Mouse (Mus musculus) embryo, embryonic 10 days (tissue): ENCODE results near the gene Epha2.

Experiments used
- DNase-seq: peaks from one replicate; pipeline ENCODE4 v3.0.0-alpha.2; 2015; ENCODE audit warnings: low spot score

Epha2 gene

DNA sequence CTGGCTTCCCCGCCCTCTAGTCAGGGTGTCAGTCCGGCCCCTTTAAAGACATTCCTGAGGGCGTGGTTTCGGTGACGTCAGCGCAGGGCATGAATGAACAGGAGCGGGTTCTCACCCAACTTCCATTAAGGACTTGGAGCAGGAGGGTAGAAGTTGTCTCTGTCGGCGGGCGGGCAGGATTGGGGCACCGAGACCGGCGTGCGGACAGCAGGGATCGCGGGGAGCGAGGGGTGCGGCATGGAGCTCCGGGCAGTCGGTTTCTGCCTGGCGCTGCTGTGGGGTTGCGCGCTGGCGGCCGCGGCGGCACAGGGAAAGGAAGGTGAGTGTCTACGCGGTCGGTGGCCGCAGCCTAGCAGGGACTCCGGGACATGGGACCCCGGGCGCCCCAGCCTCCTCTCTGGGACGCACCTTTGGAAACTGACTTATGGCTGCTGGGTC, at the start of gene Epha2:
TSS of gene Epha2 (plus strand) at position 125 of the 438 bp plus-strand sequence.
- peak; percentile 95 for DNase-seq

DNA sequence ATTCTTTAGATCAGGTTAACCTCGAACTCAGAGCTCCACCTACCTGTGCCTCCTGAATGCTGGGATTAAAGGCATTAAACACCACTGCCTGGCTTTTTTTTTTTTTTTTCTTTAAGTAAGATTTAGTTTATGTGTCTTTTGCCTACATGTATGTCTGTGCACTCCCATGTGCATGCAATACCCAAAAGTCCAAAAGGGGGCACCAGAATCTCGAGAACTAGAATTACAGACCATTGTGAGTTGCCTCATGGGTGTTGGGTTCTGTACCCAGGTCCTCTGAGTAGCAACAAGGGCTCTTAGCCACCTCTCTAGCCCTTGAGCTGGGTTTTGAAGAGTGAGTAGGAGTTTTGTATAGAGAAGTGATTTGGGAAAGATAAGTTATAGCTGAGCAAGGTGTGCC, 48.4 kb upstream of the Epha2 start:
- no peak for DNase-seq

DNA sequence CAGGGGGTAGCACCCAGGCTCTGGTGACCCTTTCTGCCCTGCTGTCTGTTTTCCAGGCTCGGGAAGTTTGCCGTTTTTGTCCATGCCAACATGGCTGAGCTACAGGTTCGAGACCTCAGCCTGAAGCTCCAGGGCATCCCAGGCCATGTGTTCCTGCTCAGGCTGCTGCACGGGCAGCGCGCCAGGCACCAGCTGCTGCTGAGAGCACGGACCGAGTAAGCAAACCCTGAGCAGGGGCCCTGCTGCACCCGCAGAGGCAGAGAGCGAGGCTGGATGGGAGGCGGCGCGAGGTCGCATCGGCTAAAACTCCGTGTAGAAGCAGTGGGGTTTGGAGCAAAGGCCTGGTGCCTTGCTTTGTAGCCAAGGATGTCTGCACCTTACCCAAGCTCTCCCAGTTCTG, 46.8 kb upstream of the Epha2 start:
- no peak for DNase-seq

DNA sequence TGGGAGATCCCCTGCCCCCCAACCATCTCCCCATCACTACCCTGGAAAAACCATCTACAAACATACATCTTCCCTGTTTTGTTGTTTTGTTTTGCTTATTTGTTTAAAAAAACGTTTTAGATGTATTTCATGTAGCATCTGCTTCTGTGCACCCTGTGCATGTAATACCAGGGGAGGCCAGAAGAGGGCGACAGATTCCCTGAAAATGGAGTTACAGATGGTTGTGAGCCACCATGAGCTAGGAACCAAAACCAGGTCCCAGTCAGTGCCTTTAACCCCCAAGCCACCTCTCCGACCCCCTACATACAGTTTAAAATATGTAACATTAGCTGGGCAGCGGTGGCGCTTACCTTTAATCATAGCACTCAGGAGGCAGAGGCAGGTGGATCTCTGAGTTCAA, 43.6 kb upstream of the Epha2 start:
- no peak for DNase-seq

DNA sequence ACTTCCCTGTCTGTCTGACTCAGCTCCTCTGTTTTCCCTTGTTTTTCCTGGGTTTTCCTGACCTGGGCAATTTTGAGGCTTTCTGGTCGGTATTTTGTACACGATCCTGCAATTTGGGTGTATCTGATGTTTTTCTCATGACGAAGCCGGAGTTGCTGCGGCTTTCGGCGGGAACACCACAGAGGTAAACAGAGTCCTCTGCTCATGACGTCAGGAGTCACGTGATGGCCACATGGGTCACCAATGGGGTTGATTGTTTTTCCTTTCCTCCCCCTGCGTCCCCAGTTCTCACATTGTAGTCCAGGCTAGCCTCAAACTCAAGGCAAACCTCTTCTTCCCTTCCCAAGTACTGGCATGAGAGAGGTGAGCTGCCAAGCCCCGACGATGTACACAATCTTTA, 41.6 kb upstream of the Epha2 start:
- no peak for DNase-seq

DNA sequence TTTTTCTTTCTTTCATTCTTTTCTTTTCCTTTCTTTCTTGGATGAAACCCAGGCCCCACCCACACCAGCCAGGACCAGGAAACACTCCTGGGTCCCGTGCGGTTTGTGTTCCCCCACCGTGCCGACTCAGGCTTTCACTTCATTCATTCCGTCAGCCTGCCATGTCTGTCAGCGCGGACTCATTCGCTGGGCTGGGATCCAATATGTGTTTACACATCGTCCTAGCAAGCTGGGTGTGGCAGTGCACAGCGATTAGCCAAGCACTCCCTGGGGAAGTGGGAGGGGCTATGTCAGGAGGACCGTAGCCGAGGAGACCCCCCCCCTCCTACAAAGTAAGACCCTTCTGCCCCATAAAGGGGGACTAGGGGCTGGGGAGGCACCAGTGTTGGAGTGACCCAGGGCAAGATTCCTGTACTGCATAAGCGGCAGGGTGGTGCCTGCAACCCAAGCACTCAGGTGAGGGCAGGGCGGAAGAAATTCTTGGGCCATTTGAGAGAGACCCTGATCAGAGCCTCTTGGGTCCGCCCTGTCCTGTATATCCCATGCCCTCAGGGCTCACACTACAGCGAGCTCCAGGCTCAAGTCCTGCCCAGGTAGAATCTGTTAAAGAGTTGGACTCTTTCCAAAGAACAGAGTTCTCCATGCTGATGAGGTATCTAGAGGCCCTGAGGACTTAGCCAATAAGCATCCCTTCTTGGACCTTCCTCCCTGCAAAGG, 40.9 kb upstream of the Epha2 start:
- DNase-seq: no peak

DNA sequence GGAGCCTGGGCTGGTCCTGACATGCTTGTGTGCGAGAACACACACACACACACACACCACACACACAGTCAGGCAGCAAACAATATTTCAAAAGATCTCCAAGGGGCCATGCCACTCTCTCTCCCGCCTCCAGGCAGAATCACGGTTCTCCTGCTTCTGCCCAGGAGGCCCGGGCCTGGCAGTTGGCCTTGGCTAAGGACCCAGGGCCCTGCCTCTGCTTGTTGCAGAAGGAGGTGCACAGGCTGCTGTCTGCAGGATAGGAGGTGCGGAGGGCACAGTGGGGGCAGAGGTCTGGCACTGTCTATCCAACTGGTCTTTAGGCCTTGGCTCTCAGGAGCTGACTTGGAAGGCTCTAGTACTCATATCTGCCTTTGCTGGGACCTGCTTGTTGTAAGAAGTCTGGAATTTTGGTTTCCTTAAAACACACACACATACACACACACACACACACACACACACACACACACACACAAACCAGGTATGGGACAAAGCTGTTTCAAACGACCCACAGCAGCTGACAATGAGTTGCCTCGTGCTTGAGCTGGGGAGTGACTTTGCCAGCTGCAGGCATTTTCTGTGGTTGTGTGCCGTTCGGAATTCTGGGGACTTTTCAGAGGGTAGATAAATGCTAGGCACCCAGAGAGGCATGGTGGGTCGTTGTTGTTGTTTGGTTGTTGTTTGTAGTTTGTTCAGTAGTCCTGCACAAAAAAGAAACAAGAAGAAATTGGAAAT, 38.0 kb upstream of the Epha2 start:
- no peak for DNase-seq

DNA sequence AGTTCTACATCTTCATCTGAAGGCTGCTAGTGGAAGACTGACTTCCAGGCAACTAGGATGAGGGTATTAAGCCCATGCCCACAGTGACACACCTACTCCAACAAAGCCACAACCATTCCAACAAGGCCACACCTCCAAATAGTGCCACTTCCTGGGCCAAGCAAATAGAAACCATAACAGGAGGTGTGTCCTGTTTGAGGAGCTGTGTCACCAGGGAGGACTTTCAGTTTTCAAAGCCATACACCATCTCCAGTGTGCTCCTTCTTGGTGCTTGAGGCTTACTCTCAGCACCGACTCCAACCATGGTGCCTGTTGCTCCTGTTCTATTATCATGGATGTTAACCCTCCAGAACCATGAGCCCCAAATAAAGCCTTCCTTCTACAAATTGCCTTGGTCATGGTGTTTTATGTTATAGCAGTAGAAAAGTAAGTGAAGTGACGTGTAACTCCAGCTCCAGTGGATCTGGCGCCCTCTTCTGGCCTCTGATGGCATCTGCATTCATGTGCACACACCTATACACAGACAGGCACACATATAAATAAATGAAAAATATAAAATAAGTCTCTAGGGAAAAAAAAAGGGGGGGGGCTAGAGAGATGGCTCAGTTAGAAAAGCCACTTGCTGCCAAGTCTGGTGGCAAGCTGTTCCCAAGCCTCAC, 34.9 kb upstream of the Epha2 start:
- DNase-seq: no peak

DNA sequence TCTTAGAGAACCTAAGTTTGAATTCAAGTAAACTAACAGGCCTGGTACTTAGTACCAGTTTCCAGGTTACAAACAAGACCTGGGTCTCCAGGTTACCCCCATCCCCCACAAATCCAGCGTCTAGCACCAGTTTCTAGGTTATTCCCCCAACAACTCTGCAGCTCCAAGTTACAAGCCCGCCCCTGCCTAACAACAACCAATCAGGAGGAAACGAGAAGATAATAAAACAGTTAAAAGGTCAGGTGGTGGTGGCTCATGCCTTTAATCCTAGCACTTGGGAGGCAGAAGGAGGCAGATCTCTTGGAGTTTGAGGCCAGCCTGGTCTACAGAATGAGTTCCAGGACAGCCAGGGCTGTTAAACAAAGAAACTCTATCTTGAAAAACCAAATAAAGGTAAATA, 33.8 kb upstream of the Epha2 start:
- no peak for DNase-seq

DNA sequence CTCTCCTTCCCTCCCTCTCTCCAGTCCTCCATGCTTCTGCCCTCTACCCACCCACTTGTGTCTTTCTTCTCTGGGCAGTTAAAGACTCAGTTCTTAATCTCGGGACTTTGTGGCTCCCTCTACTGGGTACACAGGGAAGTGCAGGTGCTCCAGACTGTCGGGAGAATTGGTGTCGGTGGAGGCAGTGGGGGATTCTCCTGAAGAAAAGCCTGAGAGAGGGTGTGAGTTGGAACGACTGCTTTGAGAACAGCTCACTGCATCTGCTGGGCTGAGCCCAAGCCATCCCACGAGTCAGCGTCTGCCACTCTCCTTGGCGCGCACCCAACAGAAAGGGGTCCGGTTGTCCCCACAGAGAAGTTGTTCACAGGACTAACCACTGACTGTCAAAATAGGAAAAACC, 33.2 kb upstream of the Epha2 start:
- peak; percentile 66 for DNase-seq

DNA sequence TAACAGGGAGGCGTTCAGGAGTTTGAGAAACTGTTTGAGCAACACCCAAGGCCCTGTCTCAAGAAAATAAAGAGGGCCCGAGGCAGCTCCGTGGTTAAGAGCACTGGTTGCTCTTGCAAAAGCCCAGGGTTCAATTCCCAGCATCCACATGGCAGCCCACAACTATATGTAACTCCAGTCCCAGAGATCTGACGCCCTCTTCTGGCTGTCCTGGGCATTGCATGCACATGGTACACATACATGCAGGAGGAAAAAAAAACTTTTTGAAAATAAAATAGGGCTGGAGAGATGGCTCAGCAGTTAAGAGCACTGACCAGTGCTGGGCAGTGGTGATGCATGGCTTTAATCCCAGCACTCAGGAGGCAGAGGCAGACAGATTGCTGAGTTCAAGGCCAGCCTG, 32.7 kb upstream of the Epha2 start:
- DNase-seq: no peak

DNA sequence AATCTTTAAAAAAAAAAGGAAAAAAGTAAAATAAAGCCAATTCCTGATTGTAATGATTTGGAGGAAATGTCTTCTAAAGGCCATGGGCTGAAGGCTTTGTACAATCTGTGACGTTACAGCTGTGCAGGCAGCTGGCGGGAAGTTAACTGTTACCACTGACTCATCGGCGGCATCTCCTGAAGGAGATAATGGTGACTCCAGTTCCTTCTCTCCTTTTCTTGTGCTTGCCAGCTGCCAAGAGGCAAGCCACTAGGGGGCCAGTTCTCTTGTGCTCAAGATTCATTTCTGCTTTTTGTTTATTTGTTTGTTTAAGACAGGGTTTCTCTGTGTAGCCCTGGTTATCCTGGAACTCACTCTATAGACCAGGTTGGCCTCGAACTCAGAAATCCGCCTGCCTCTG, 32.0 kb upstream of the Epha2 start:
- DNase-seq: no peak

DNA sequence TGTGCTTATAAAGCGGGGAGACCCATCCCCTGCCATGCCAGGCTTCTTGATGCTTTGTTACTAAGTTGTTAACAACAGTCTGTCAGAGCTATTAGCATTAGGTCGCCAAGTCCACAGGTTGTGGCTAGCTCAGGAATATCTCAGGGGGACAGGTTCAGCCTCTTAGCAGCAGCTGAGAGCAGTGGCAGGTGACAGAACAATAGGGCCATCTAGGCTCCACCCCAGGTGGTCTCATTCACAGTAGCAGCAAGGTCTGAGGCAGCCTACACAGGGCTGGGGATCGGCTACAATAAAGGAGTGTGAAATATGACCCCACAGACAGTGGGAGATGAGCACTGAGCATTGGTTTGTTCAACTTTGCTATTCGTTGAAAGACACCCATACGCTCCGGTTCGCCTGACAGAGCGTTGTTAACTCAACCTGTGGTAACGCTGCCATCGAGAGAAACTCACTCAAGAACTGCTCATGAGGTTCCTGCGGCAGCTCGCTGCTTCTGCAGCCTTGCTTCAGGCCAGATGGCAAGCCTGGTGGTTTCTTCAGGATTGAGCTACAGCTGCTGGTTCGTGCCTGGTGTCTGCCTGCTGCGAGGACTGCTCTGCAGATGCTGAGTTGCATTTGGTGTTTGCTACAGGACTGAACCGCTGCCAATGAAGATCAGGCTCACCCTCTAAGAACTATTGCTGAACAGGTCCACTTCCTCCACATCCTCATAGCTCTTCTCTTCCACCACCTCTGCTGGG, 30.7 kb upstream of the Epha2 start:
- DNase-seq: no peak

DNA sequence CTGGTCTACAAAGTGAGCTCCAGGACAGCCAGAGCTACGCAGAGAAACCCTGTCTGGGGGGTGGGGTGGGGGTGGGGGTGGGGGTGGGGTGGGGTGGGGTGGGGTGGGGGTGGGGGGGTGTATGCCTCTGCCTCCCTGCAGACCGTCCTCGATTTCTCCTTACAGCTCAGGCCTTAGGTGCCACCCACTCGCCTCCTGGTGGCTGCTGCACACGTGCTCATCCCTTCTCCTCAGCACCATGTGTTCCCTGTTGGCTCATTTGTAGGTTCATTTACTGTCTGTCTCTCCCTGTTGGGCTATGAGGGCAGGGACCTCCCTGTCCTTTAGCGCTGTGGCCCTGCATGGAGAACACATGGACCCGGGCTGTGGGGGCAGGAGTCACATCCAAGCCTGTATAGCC, 29.8 kb upstream of the Epha2 start:
- DNase-seq: no peak

DNA sequence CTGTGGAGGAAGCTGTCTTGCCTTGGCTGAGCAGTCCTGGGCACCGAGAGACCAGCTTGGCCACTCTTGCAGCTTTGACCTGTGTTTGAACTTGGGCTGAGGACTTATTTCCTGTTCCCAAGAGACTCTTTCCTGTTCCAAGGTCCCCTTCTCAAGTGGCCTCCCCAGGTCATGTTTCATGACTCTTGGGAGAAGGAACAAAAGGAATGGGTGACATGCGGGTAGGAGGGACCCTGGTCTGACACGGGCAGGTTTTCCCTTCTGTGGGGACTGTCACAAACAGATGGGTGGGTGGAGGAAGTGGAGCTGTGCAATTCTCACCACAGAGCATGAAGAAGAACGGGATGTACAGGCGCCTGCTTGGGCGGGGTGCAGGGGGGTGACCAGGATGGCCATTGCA, 29.3 kb upstream of the Epha2 start:
- DNase-seq: no peak

DNA sequence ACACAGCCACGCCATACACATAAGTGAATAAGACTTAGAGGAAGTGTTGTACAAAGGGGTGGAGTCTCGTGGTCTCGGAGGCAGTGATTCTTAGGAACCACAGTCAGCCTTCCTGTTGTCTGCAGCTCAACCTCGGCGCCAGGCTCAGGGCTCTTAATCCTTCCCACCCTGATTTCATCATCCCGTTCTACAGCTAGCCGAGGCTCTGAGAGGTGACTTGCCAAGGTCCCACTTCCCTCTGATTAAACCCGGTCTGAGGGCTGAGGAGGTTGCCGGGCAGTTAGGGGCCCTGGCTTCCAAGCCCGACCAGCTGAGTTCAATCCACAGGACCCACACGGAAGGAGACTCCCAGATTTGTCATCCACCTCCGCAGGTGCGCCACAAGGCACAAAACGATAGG, 28.2 kb upstream of the Epha2 start:
- DNase-seq: no peak

DNA sequence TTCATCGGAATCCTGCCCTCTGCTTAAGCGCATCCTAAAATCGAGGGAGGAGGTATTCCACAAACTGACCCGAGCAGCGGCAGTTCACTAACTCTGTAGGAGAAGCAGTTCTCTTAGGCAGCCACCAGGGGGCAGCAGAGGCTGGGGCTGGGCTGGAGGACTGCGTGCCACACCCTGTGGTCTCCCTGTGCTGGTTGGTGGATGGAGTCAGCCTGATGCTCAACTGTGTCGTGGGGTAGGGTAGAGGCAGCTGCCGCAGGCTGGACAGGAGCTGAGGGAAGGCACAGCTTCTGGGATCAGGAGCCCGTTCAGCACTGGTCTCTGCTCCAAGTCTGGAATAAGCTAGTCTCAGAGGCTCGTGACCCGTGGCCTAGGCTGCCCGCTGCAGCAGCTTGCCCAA, 27.7 kb upstream of the Epha2 start:
- peak; percentile 93 for DNase-seq

DNA sequence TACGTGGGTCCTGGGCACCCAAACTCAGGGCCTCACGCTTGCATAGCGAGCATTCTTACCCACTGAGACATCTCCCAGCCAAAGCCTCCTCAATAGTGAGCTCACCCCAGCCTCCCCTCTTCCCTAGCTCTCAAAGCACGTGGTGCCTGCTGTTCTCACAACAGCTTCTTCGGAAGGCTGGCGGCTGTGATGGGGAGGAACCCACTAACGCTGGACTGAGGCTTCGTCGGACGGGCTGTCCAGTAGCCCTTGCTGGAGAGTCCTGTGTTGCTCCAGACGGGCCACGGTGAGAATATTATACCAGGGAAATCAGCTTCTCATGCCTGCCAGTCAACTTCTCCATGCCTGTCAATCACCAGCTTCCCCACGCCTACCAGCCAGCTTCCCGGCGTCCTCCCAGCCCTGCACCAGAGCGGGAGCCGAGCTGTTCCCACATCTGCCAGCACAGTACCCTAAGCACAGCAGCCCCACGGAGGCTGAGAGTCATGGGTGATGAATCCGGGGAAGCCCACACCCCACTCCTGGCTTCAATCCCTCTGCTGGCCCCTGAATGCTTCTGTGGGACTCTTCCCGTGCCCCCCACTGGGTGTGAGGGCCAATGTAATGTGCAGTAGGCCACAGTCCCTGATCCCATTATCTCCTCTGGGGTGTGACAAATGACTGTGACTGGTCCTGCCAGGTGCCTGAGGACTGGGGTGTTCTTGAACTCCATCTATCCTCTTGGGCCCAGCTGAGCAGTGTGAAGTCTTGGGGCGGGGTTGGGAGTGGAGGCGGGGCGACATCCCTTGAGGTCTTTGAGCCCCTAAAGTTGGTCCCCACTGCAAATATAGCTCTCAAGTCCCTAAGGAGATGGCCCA, 26.3 kb upstream of the Epha2 start:
- peak; percentile 55 for DNase-seq

DNA sequence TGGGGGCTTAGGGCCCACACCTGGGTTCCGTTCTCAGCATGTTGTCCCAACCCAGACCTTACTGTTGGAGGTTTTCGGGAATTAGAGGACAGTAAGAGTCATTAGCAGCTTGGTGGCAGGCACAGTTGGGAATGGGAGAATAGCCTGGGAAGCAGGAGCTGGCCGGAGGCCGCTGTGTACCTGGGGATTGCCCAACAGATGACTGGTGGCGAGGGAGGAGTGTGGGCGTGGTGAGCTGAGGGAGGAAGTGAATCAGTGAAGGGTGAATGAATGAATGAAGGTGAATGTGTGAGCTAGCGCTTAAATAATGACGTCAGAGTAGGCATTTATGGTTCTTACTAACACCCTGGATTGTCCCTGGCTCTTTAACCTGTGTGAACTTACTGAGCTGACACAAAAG, 23.9 kb upstream of the Epha2 start:
- no peak for DNase-seq

DNA sequence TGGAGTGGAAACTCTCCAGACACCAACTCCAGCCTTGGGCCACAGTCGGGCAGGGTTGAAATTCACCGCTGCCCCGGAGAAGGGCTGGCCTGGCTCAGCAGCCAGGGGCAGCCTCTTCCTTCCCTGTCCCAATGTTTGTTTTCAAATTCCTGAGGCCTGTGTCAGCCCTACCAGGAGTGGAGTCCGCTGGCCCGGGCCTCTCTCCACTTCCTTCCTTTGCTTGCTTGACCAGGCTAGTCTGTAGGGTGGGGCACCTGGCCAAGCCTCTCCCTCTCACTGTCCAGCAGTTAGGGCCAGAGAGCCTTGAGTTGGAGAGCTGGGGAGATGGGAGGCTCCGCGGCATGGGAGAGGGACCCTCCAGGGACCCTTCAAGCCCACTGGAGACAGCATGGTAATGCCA, 22.9 kb upstream of the Epha2 start:
- peak; percentile 50 for DNase-seq

DNA sequence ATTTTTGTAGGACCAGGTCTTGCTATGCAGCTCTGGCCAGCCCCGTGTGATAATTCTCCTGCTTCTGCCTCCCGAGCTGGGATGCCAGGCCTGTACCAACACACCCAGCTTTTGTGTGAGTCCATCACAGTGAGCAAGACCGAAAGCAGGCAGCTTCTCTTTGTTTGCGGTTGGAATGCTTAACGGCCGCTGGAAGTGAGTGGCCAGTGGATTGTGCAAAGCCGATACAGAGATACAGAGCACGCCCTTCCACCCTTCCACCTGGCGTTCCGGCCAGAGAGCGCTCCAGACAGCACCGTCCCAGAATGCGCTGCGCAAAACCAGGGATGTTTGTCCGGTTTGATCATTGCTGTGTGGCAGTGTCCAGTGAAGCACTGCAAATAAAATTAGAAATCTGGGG, 21.7 kb upstream of the Epha2 start:
- no peak for DNase-seq

DNA sequence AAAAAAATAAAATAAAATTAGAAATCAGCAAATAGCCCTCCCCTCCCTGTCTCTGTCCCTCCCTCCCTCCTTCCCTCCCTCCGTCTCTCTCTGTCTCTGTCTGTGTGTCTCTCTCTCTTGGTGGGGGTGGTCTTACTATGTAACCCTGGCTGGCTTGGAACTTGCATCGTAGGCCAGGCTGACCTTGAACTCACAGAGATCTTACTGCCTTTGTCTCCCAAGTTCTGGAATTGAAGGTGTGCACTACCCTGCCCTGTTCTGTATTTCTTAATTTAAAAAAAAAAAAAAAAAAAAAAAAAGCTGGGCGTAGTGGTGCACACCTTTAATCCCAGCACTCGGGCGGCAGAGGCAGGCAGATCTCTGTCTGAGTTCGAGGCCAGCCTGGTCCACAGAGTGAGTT, 21.3 kb upstream of the Epha2 start:
- DNase-seq: no peak
